ENCODE assay signal across 12 mouse cellular contexts in the genomic region with DNA sequence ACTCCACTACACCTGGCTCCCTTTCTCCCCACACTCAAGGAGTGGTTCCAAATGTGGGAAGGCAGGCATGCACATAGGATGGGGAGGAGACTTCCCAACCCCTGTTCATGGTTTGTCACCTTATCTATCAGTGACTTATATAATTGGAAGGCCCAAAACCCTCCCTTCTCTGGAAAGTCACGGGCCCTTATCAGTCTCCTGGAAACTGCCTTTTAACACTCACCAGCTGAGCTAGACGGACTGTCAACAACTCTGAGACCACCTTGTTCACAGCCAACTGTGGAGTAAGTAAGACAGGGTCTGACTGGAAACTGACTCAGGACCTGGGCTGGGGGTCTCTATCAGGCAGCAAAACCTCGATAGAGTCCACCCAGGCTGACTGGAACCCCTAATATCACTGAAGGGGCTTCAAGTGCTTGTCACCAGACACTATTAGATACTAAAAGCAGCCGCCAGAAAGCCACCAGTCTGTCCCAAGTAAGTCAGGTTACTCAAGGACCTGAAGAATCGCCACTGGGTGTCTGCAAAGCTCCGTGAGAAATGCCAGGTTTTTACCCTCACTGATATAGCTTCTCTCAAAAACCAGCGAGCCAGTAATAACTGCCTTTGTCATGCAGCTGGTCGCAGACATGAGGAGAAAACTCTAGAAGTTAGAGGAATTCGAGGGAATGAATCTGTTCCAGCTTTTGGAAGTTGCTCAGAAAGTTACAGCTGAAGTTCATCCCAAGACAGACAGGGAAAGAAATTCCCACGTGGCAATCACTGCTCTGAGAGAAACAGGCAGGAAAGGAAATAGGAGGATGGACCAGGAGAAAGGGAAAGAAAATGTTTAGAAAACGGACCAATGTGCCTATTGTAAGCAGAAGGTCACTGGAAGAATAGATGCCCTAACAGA. TPM values are rescaled to one million over a fixed set of nuclear protein-coding genes. Genes with fewer than 3 reads are reported as not detected.
DNase-seq lines count a peak whose midpoint lies in the region; ATAC-seq and TF ChIP-seq lines count a peak whose summit lies in the region.
"Had no signal": no experiment of that assay in that cellular context is flagged by ENCODE, and none has a peak within 500 bp of the region (broad histone marks: within the 10 kb centered on the region; RNA-seq: fewer than 3 reads in every experiment).

No protein-coding gene starts in this region.

- no peak overlapping the region for H3K4me3 ChIP-seq in embryonic facial prominence, embryonic 14.5 days (ENCODE audit: low read depth, low read length)
- no peak overlapping the region for H3K4me3 ChIP-seq in embryonic facial prominence, embryonic 10.5 days
- H3K4me3 ChIP-seq in lung, postnatal 0 days (ENCODE audit: low read depth, low read length): no peak overlapping the region
- no peak overlapping the region for H3K4me3 ChIP-seq in heart, embryonic 15.5 days

- H3K27me3 ChIP-seq in embryonic facial prominence, embryonic 14.5 days (replicated peaks; ENCODE audit: control insufficient read depth, insufficient read depth, low read length): no peaks in the 10 kb centered on the region
- H3K27me3 ChIP-seq in embryonic facial prominence, embryonic 10.5 days (replicated peaks; ENCODE audit: low read depth, poor library complexity, severe bottlenecking): no peaks in the 10 kb centered on the region
- no peaks in the 10 kb centered on the region for H3K27me3 ChIP-seq in lung, postnatal 0 days (replicated peaks; ENCODE audit: insufficient read depth, low read length)
- peaks cover 71% of the 10 kb centered on the region for H3K27me3 ChIP-seq in heart, embryonic 15.5 days

- no peak overlapping the region for H3K27ac ChIP-seq in embryonic facial prominence, embryonic 14.5 days (replicated peaks; ENCODE audit: low read depth, low read length)
- H3K27ac ChIP-seq in embryonic facial prominence, embryonic 10.5 days (replicated peaks): no peak overlapping the region
- H3K27ac ChIP-seq in lung, postnatal 0 days (ENCODE audit: low read length): no peak overlapping the region
- peak overlapping the region; percentile 17 for H3K27ac ChIP-seq in heart, embryonic 15.5 days

- H3K36me3 ChIP-seq in embryonic facial prominence, embryonic 14.5 days (ENCODE audit: control insufficient read depth, insufficient read depth, low read length): no peaks in the 10 kb centered on the region
- H3K36me3 ChIP-seq in embryonic facial prominence, embryonic 10.5 days (replicated peaks): no peaks in the 10 kb centered on the region
- no peaks in the 10 kb centered on the region for H3K36me3 ChIP-seq in lung, postnatal 0 days (ENCODE audit: insufficient read depth, low read length)
- H3K36me3 ChIP-seq in heart, embryonic 15.5 days: no peaks in the 10 kb centered on the region

- no peaks in the 10 kb centered on the region for H3K4me1 ChIP-seq in embryonic facial prominence, embryonic 14.5 days (ENCODE audit: control insufficient read depth, insufficient read depth, low read length)
- peaks cover 4% of the 10 kb centered on the region; the same call in 1 of the 2 replicates for H3K4me1 ChIP-seq in embryonic facial prominence, embryonic 10.5 days
- H3K4me1 ChIP-seq in lung, postnatal 0 days (ENCODE audit: insufficient read depth, low read depth, low read length): peaks cover 3% of the 10 kb centered on the region; the same call in 1 of the 2 replicates
- H3K4me1 ChIP-seq in heart, embryonic 15.5 days (replicated peaks): peaks cover 20% of the 10 kb centered on the region

- 55% methylated on average over 11 of the region's 11 CpGs for WGBS in embryonic facial prominence, embryonic 14.5 days
- 65% methylated on average over 11 of the region's 11 CpGs for WGBS in embryonic facial prominence, embryonic 10.5 days
- WGBS in lung, postnatal 0 days: 28% methylated on average over 11 of the region's 11 CpGs
- 17% methylated on average over 11 of the region's 11 CpGs for WGBS in heart, embryonic 15.5 days

- 0 out of 2 replicates have a peak, but pooled peaks have one; percentile 5 for TF ChIP-seq CTCF in lung, postnatal 0 days (IDR thresholded peaks at IDR 0.05)

- H3K4me2 ChIP-seq in embryonic facial prominence, embryonic 14.5 days (ENCODE audit: low read depth, low read length): no peak overlapping the region
- H3K4me2 ChIP-seq in lung, postnatal 0 days (replicated peaks; ENCODE audit: low read depth, low read length): no peak overlapping the region
- peak overlapping the region; percentile 35 for H3K4me2 ChIP-seq in heart, embryonic 15.5 days

- peak; percentile 17 for DNase-seq in embryonic facial prominence, embryonic 14.5 days (ENCODE audit: low spot score)
- no peak for DNase-seq in embryonic facial prominence, embryonic 10.5 days (ENCODE audit: low spot score)
- DNase-seq in lung, postnatal 0 days (ENCODE audit: low spot score): peak; percentile 64
- DNase-seq in lung, adult 18-20 months: no peak
- DNase-seq in retina, postnatal 1 day: peak; percentile 42
- no peak for DNase-seq in gastrocnemius, postnatal 14 days
- no peak for DNase-seq in thymus, postnatal 36 days
- DNase-seq: right cerebral cortex, adult 18-20 months had no signal

- no peak for ATAC-seq in embryonic facial prominence, embryonic 14.5 days (ENCODE audit: low read depth)
- peak; percentile 27 for ATAC-seq in lung, postnatal 0 days
- ATAC-seq in heart, embryonic 15.5 days (replicated peaks; ENCODE audit: insufficient number of reproducible peaks, insufficient read depth, low FRiP score, low read depth): peak; percentile 71

- TF ChIP-seq EP300 in lung, postnatal 0 days (IDR thresholded peaks at IDR 0.05): no peak

- no peak overlapping the region for H3K9ac ChIP-seq in embryonic facial prominence, embryonic 14.5 days (ENCODE audit: low read depth, low read length)
- H3K9ac ChIP-seq in lung, postnatal 0 days (replicated peaks; ENCODE audit: low read depth): 0 out of 2 replicates have a peak overlapping the region, but pooled peaks have one; percentile 12
- H3K9ac ChIP-seq in heart, embryonic 15.5 days: no peak overlapping the region

- intact Hi-C loops in gastrocnemius, postnatal 14 days (cut with DNase I; ENCODE audit: low total_unique reads): loop anchor here (5.0 kb wide), 1 partner anchor 63 kb away; no protein-coding TSS in a partner anchor

- no peaks in the 10 kb centered on the region for H3K9me3 ChIP-seq in embryonic facial prominence, embryonic 14.5 days (ENCODE audit: control insufficient read depth, low read length)
- H3K9me3 ChIP-seq in embryonic facial prominence, embryonic 10.5 days: no peaks in the 10 kb centered on the region
- H3K9me3 ChIP-seq in lung, postnatal 0 days (ENCODE audit: low read length): no peaks in the 10 kb centered on the region
- no peaks in the 10 kb centered on the region for H3K9me3 ChIP-seq in heart, embryonic 15.5 days (replicated peaks)

RNA-seq across cellular contexts. Expression of a gene that starts 34.6 kb away (rescaled TPM):
- polyA plus RNA-seq in embryonic facial prominence, embryonic 14.5 days (2014; fragmentation: Nextera tagmentation; extraction: Ambion mirVana): not detected in 2 replicates
- polyA plus RNA-seq in embryonic facial prominence, embryonic 10.5 days (2016; fragmentation: Nextera tagmentation; extraction: Ambion mirVana): not detected in 2 replicates
- polyA plus RNA-seq in lung, postnatal 0 days (2015; fragmentation: Nextera tagmentation; extraction: Ambion mirVana): not detected in 2 replicates
- not detected in 2 replicates for polyA plus RNA-seq in heart, embryonic 15.5 days (2015; fragmentation: Nextera tagmentation; extraction: Ambion mirVana)
- not detected for total RNA-seq in gastrocnemius, postnatal 14 days (2021)
- total RNA-seq: common myeloid progenitor, adult 5-6 weeks; hematopoietic stem cell, adult 5-6 weeks had no signal
- polyA plus RNA-seq: frontal cortex, adult 2 months had no signal

RNA-seq across cellular contexts. Expression of a gene that starts 37.8 kb away (rescaled TPM):
- polyA plus RNA-seq in embryonic facial prominence, embryonic 14.5 days (2014; fragmentation: Nextera tagmentation; extraction: Ambion mirVana): 159 and 176 TPM in 2 replicates
- 120 and 124 TPM in 2 replicates for polyA plus RNA-seq in embryonic facial prominence, embryonic 10.5 days (2016; fragmentation: Nextera tagmentation; extraction: Ambion mirVana)
- polyA plus RNA-seq in lung, postnatal 0 days (2015; fragmentation: Nextera tagmentation; extraction: Ambion mirVana): 162 and 170 TPM in 2 replicates
- polyA plus RNA-seq in heart, embryonic 15.5 days (2015; fragmentation: Nextera tagmentation; extraction: Ambion mirVana): 120 and 122 TPM in 2 replicates
- total RNA-seq in gastrocnemius, postnatal 14 days (2021): 10 to 100 TPM; 63.2 to 64.1 TPM

Comparison
In these comparisons a context has a peak if more than half of its experiments do, and no peak if none do; other contexts are left out.
1. DNase-seq: peak in embryonic facial prominence, embryonic 14.5 days (single experiment), lung, postnatal 0 days (single experiment) and retina, postnatal 1 day (single experiment); none in embryonic facial prominence, embryonic 10.5 days (single experiment), lung, adult 18-20 months (0 of 2), gastrocnemius, postnatal 14 days (single experiment) and thymus, postnatal 36 days (0 of 2).